Mouse (Mus musculus) hindbrain, postnatal 0 days (tissue): ENCODE measurements around the gene Gas2l3. TPM values are rescaled to one million over a fixed set of nuclear protein-coding genes. Genes with fewer than 3 reads are reported as not detected.

ENCODE experiments used
- ATAC-seq: fragments of 200-750 bp; cut with Nextera tagmentation; 2 replicates; pipeline ENCODE4 v1.8.0; 2017; ENCODE audit warnings: mild to moderate bottlenecking, moderate TSS enrichment, moderate library complexity
- DNase-seq: peaks from one replicate; pipeline ENCODE4 v3.0.0-alpha.2; 2015; ENCODE audit warnings: low spot score
- H3K27ac ChIP-seq: fragments of 300-500 bp; sonication (generic); 2 replicates; pipeline ENCODE4 v1.5.1; 2014; ENCODE audit warnings: mild to moderate bottlenecking
- H3K27me3 ChIP-seq: fragments of 300-500 bp; sonication (generic); 2 replicates; pipeline ENCODE4 v1.6.1; 2014; ENCODE audit warnings: low read length, mixed read lengths; ENCODE audit not compliant: insufficient read depth
- H3K36me3 ChIP-seq: fragments of 300-500 bp; sonication (generic); 2 replicates; pipeline ENCODE4 v1.6.1; 2014; ENCODE audit warnings: low read length, mixed read lengths; ENCODE audit not compliant: insufficient read depth
- H3K4me1 ChIP-seq: fragments of 300-500 bp; sonication (generic); 2 replicates; pipeline ENCODE4 v1.6.1; 2014; ENCODE audit warnings: antibody characterized with exemption, low read length, mixed read lengths; ENCODE audit not compliant: insufficient read depth
- H3K4me2 ChIP-seq: fragments of 300-500 bp; sonication (generic); 2 replicates; pipeline ENCODE4 v1.6.1; 2014; ENCODE audit warnings: low read depth, mild to moderate bottlenecking, low read length, moderate library complexity, mixed read lengths
- H3K4me3 ChIP-seq: fragments of 300-500 bp; sonication (generic); 2 replicates; pipeline ENCODE4 v1.5.1; 2014; ENCODE audit warnings: low read length
- H3K9ac ChIP-seq: fragments of 300-500 bp; sonication (generic); replicated peaks from 2 replicates; pipeline ENCODE4 v1.6.1; 2014; ENCODE audit warnings: mild to moderate bottlenecking, low read length, moderate library complexity, mixed read lengths
- H3K9me3 ChIP-seq: fragments of 300-500 bp; sonication (generic); 2 replicates; pipeline ENCODE4 v1.6.1; 2016; ENCODE audit warnings: low read length, mixed read lengths
- CTCF ChIP-seq: IDR thresholded peaks from 2 replicates; pipeline ENCODE4 v1.5.1; 2016; ENCODE audit warnings: antibody characterized with exemption, control low read depth, low read depth
- WGBS: fragments of 180-500 bp; shearing (Covaris S2); extraction: QIAGEN DNeasy Blood & Tissue Kit; methylation state at CpG from one replicate; pipeline ENCODE4 v1.1.7; 2014; 5-methylcytosine and 5-hydroxymethylcytosine counted together
- polyA plus RNA-seq: library from polyadenylated mRNA; unstranded; fragments of >200 nt; fragmentation: Nextera tagmentation; extraction: Ambion mirVana; gene quantifications from 2 replicates; pipeline ENCODE4 v1.2.1, GENCODE M21; 2015
- total RNA-seq: library from RNA; depleted of rRNA; stranded (reverse); fragments of >200 nt; gene quantifications from 2 replicates; pipeline ENCODE4 v1.2.3, GENCODE M21; 2014

Gene Gas2l3
- total and polyA plus RNA-seq, 2 experiments from 2014 or later: 5.5 to 11.7 TPM

DNA sequence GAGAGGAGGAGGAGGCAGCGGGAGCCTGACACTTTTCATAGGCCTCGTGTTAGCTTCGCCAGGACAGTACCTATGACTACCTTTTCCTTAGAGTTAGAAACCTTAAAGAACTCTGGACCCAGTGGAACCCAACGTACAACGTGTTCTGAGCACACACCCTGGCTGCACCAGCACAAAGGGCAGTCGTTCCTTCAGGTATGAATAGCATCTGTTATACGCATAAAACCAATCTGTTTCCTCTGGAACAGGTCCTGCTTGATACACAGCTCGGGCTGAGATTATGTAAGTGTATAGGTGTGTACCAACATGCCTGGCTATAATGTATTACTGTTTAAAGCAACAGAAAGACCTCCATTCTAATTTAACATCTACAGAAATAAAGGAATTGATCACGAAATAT is 19.6 kb downstream of the Gas2l3 start:
- DNase-seq: no peak
- H3K36me3 ChIP-seq: peaks cover 3% of the 10 kb centered on the region; the same call in 1 of the 2 replicates
- H3K4me1 ChIP-seq: no peaks in the 10 kb centered on the region
- H3K9ac ChIP-seq: no peak overlapping the region
- H3K9me3 ChIP-seq: no peaks in the 10 kb centered on the region
- no peak overlapping the region for H3K4me3 ChIP-seq
- no peak overlapping the region for H3K4me2 ChIP-seq
- TF ChIP-seq CTCF: no peak
- WGBS: 88% methylated on average over 9 of the region's 9 CpGs
- no peaks in the 10 kb centered on the region for H3K27me3 ChIP-seq
- ATAC-seq: no peak
- H3K27ac ChIP-seq: no peak overlapping the region

DNA sequence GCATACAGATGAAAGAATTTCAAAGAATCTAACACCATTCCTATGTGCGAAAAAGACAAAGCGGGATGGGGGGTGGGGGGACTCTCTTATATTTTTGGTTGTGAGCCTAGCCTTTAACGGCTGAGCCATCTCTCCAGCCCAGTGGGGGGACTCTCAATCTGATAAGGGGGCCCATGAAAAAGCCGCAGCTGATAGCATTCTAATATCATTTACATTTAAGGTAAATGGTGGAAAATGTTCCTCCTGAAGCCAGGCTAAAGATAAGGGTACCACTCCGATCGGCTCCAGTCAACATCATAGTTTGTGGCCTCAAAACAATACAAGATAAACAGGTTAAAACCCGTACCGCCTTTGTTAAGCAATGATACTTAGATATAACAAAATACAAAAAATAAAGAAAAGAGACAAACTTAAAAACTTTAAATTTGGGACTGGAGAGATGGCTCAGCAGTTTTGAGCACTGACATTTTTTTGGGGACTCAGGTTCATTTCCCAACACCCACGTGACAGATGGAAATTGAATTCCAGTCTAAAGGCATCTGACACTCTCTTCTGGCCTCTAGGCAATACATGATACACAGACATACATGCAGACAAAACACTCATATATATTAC is 20.5 kb downstream of the Gas2l3 start:
- no peak overlapping the region for H3K4me2 ChIP-seq
- no peaks in the 10 kb centered on the region for H3K4me1 ChIP-seq
- H3K9ac ChIP-seq: no peak overlapping the region
- no peak for ATAC-seq
- no peak for DNase-seq
- no peaks in the 10 kb centered on the region for H3K9me3 ChIP-seq
- H3K27me3 ChIP-seq: no peaks in the 10 kb centered on the region
- WGBS: 94% methylated on average over 9 of the region's 9 CpGs
- H3K36me3 ChIP-seq: peaks cover 3% of the 10 kb centered on the region; the same call in 1 of the 2 replicates
- H3K4me3 ChIP-seq: no peak overlapping the region
- TF ChIP-seq CTCF: no peak
- H3K27ac ChIP-seq: no peak overlapping the region

DNA sequence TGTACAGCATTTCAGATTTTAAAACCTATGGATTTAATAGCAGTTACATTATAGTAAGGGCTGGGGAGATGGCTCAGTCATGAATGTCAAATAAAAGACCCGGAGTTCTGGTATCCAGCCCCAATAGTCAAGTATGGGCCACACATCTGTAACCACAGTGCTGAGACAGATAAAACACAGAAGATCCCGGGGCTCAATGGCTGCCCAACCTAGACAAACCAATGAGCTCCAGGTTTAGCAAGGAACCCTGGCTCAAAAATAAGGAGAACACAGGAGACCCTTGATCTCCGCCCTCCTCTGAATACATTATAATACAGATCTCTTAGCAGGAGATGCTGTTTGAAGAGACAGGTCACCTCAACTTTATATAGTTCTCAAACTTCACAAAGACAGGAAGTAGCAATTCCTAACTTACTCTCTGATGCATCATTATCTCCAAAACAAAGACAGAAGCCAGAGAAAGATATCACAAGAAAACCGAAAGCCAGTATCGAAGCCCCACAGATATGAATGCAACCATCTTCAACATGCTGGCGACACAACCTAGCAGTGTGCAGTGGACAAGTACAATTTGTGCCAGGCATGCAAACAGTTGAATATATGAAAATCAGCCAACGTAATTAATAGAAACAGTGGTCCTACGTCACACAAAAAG is 21.1 kb downstream of the Gas2l3 start:
- whole genome bisulfite sequencing: 94% methylated on average over 8 of the region's 8 CpGs

DNA sequence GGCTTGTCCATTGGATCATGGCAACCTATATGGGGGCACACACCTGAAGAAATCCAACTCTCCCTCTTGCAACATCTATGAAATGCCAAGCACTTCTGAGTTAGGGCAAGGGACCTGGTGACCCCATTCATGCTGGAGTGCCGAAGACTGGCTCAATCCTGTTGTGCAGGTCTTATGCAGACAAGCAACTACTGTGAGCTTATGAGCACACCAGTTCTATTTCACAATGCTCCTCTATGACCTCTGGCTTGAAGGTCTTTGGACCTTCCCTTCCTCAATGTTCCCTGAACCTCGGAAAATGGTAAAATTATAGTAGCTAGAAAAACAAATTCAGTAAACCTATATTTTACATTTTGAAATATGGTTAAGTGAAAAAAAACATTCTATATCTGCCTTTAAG is 25.8 kb downstream of the Gas2l3 start:
- DNase-seq: no peak
- Histone ChIP-seq H3K4me1 (no peaks in the 10 kb centered on the region), H3K9ac (no peak overlapping the region), H3K27me3 (no peaks in the 10 kb centered on the region), H3K36me3 (0 out of 2 replicates have a peak, but pooled peaks cover 5% of the 10 kb centered on the region), H3K4me3 (no peak overlapping the region), H3K27ac (no peak overlapping the region), H3K9me3 (no peaks in the 10 kb centered on the region), H3K4me2 (no peak overlapping the region)
- no peak for ATAC-seq
- no peak for TF ChIP-seq CTCF
- WGBS: 95% methylated on average over 2 of the region's 2 CpGs

More for the DNA sequence above, 21.1 kb downstream of the Gas2l3 start:
- peaks cover 3% of the 10 kb centered on the region; the same call in 1 of the 2 replicates for H3K36me3 ChIP-seq
- H3K4me2 ChIP-seq: no peak overlapping the region
- H3K27ac ChIP-seq: no peak overlapping the region
- ATAC-seq (no peak), DNase-seq (no peak)
- TF ChIP-seq CTCF: no peak
- no peaks in the 10 kb centered on the region for H3K4me1 ChIP-seq
- H3K4me3 ChIP-seq: no peak overlapping the region
- H3K9me3 ChIP-seq: no peaks in the 10 kb centered on the region
- H3K27me3 ChIP-seq: no peaks in the 10 kb centered on the region
- no peak overlapping the region for H3K9ac ChIP-seq

DNA sequence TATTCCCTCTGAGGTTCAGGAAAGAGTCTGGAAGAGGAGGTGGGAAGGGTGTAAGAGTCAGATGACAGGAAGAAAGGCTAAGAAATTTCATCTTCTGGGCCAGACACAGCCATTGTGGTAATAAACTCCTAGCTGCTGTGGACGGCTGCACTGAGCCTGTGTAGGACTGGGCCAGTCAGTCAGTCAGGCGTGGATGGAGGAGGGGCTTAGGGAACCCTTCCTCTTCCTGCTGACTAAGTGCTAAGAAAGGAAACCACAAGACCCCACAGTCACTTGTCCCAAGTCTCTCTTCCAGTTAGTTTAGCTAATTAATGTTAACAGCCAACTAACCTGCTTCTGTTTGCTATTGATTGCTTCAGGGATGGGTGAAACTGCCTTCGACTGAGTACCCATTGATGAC is 28.3 kb downstream of the Gas2l3 start:
- Histone ChIP-seq H3K36me3 (0 out of 2 replicates have a peak, but pooled peaks cover 5% of the 10 kb centered on the region), H3K4me2 (no peak overlapping the region), H3K4me3 (no peak overlapping the region), H3K27me3 (no peaks in the 10 kb centered on the region), H3K27ac (no peak overlapping the region), H3K9ac (no peak overlapping the region), H3K4me1 (no peaks in the 10 kb centered on the region), H3K9me3 (no peaks in the 10 kb centered on the region)
- DNase-seq (no peak), ATAC-seq (no peak)
- TF ChIP-seq CTCF: no peak
- WGBS: 80% methylated on average over 3 of the region's 3 CpGs

GRCm38 (mm10) chr10:89407551-89407950 is 36.2 kb downstream of the Gas2l3 start:
- TF ChIP-seq CTCF: no peak
- H3K9ac ChIP-seq: no peak overlapping the region
- 50% methylated on average over 1 of the region's 1 CpGs for WGBS
- no peaks in the 10 kb centered on the region for H3K36me3 ChIP-seq
- H3K4me1 ChIP-seq: no peaks in the 10 kb centered on the region
- H3K27ac ChIP-seq: no peak overlapping the region
- H3K4me2 ChIP-seq: no peak overlapping the region
- H3K9me3 ChIP-seq: no peaks in the 10 kb centered on the region
- H3K27me3 ChIP-seq: no peaks in the 10 kb centered on the region
- no peak overlapping the region for H3K4me3 ChIP-seq
- DNase-seq (no peak), ATAC-seq (no peak)

- Histone ChIP-seq H3K4me2 (no peak overlapping the region), H3K36me3 (no peaks in the 10 kb centered on the region), H3K9me3 (no peaks in the 10 kb centered on the region), H3K4me3 (no peak overlapping the region), H3K27me3 (no peaks in the 10 kb centered on the region), H3K4me1 (no peaks in the 10 kb centered on the region), H3K27ac (no peak overlapping the region), H3K9ac (no peak overlapping the region)
- DNase-seq (no peak), ATAC-seq (no peak)
- no peak for TF ChIP-seq CTCF
- WGBS: 84% methylated on average over 5 of the region's 6 CpGs
Measured at GRCm38 (mm10) chr10:89406733-89407484, 36.9 kb downstream of the Gas2l3 start.
